Mouse (Mus musculus) liver, postnatal 0 days (tissue): Measurements from ENCODE around the gene Srp68.

Experiments
- CTCF ChIP-seq: sonication (generic); IDR thresholded peaks from 2 replicates; pipeline ENCODE4 v1.5.1; 2016; ENCODE audit warnings: antibody characterized with exemption, low read depth
- EP300 ChIP-seq: IDR thresholded peaks from 2 replicates; pipeline ENCODE4 v1.6.1; 2016; ENCODE audit warnings: antibody characterized with exemption, low read depth, mild to moderate bottlenecking

DNA sequence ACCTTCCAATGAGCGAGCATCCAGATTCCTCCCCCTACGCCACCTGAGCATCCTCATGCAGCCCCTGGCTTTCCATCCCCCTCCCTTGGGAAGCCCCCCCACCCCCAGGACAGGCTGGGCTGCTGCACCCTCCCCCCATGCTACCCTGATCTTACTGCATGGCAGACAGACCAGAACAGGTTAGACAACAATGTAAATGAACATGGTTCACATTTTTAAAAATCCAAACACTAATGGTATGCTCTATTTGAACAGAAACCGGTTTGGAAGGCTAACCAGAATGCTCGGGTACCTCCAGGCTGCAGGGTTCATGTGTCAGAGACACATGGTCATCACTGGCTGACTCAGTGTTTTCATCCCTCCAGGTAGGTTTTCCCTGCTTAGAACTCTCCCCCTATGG, 45.3 kb downstream of the Srp68 start:
- TF ChIP-seq CTCF (no peak), EP300 (no peak)
